Mouse (Mus musculus) CH12.LX (cell line): ENCODE data around the gene Gbx1. TPM values are rescaled to one million over a fixed set of nuclear protein-coding genes. Genes with fewer than 3 reads are reported as not detected.

Experiments
- DNase-seq: peaks from one replicate; pipeline ENCODE4 v3.0.0-alpha.2; 2013; ENCODE audit errors: extremely low read depth
- H3K27ac ChIP-seq: 2 replicates; pipeline ENCODE4 v1.5.1; 2012; ENCODE audit warnings: low read depth, mild to moderate bottlenecking, control low read depth, moderate library complexity; ENCODE audit not compliant: insufficient read depth
- H3K27me3 ChIP-seq: replicated peaks from 2 replicates; pipeline ENCODE3; 2012; ENCODE audit warnings: inconsistent platforms
- H3K36me3 ChIP-seq, 2 experiments: replicated peaks in 1 of 2; 2 replicates each; pipeline versions ENCODE3 to v1.6.1; 2012; ENCODE audit warnings: inconsistent platforms in 1 of 2, low read length in 1 of 2, mild to moderate bottlenecking in 1 of 2, mixed read lengths in 1 of 2, moderate library complexity in 1 of 2; ENCODE audit not compliant: control insufficient read depth in 1 of 2, insufficient read depth in 1 of 2
- H3K4me1 ChIP-seq, 2 experiments: 2 replicates each; pipeline ENCODE4 v1.6.1; 2012; ENCODE audit warnings: inconsistent platforms in 1 of 2, moderate library complexity in 1 of 2; ENCODE audit not compliant: insufficient read depth in 2 of 2, control insufficient read depth in 1 of 2
- H3K4me2 ChIP-seq: 2 replicates; pipeline ENCODE4 v1.6.1; 2012; ENCODE audit warnings: low read depth, mild to moderate bottlenecking, control low read depth; ENCODE audit not compliant: poor library complexity, insufficient read depth, severe bottlenecking
- H3K4me3 ChIP-seq, 3 experiments: fragments of 150-350 bp in 1 of 3; sonication (generic) in 1 of 3; replicated peaks in 1 of 3; 2 replicates each; pipeline versions ENCODE3 to v1.5.1; 2011 to 2012; ENCODE audit warnings: low read depth in 2 of 3, low read length in 2 of 3, mild to moderate bottlenecking in 2 of 3, moderate library complexity in 2 of 3, control low read depth in 1 of 3, improper control_type of control experiment in 1 of 3, inconsistent platforms in 1 of 3, mixed read lengths in 1 of 3; ENCODE audit not compliant: poor library complexity in 1 of 3
- H3K79me2 ChIP-seq: replicated peaks from 2 replicates; pipeline ENCODE4 v1.6.1; 2012; ENCODE audit warnings: mild to moderate bottlenecking, moderate library complexity; ENCODE audit not compliant: control insufficient read depth, poor library complexity, insufficient read depth, severe bottlenecking; ENCODE audit errors: extremely low read depth
- H3K9ac ChIP-seq: 2 replicates; pipeline ENCODE4 v1.6.1; 2012; ENCODE audit warnings: low read depth, mild to moderate bottlenecking, control low read depth, moderate library complexity; ENCODE audit not compliant: insufficient read depth
- H3K9me3 ChIP-seq: replicated peaks from 2 replicates; pipeline ENCODE3; 2012; ENCODE audit warnings: low read length, inconsistent platforms, mixed read lengths
- BHLHE40 ChIP-seq: IDR thresholded peaks from 2 replicates; pipeline ENCODE4 v1.6.1; 2011; ENCODE audit warnings: mild to moderate bottlenecking, low read depth, low read length, improper control_type of control experiment
- CHD2 ChIP-seq: IDR thresholded peaks from 2 replicates; pipeline ENCODE4 v1.6.1; 2011; ENCODE audit warnings: low read length, improper control_type of control experiment
- EP300 ChIP-seq: IDR thresholded peaks from 2 replicates; pipeline ENCODE4 v1.6.1; 2011; ENCODE audit warnings: low read length, improper control_type of control experiment
- ETS1 ChIP-seq: conservative IDR thresholded peaks from 2 replicates; pipeline ENCODE4 v1.6.1; 2012; ENCODE audit warnings: low read depth, mild to moderate bottlenecking, inconsistent platforms, low read length, improper control_type of control experiment, moderate library complexity
- GABPA ChIP-seq: IDR thresholded peaks from 2 replicates; pipeline ENCODE4 v1.6.1; 2012; ENCODE audit warnings: low read depth, low read length, improper control_type of control experiment, inconsistent platforms; ENCODE audit not compliant: insufficient replicate concordance
- JUN ChIP-seq: IDR thresholded peaks from 2 replicates; pipeline ENCODE4 v1.6.1; 2011; ENCODE audit warnings: low read depth, mild to moderate bottlenecking, low read length, improper control_type of control experiment, moderate library complexity; ENCODE audit not compliant: insufficient read depth
- JUND ChIP-seq: conservative IDR thresholded peaks from 2 replicates; pipeline ENCODE4 v1.6.1; 2011; ENCODE audit warnings: low read depth, low read length, improper control_type of control experiment
- KAT2A ChIP-seq: IDR thresholded peaks from 2 replicates; pipeline ENCODE4 v1.6.1; 2012; ENCODE audit warnings: low read length, improper control_type of control experiment, inconsistent platforms; ENCODE audit not compliant: insufficient replicate concordance
- MAZ ChIP-seq: IDR thresholded peaks from 2 replicates; pipeline ENCODE4 v1.6.1; 2012; ENCODE audit warnings: low read depth, mild to moderate bottlenecking, inconsistent platforms, low read length, improper control_type of control experiment, moderate library complexity
- MEF2A ChIP-seq: IDR thresholded peaks from 2 replicates; pipeline ENCODE4 v1.6.1; 2014; ENCODE audit warnings: low read depth, mild to moderate bottlenecking, inconsistent platforms, low read length, improper control_type of control experiment, borderline replicate concordance
- MXI1 ChIP-seq: IDR thresholded peaks from 2 replicates; pipeline ENCODE4 v1.6.1; 2011; ENCODE audit warnings: mild to moderate bottlenecking, low read depth, low read length, improper control_type of control experiment
- MYC ChIP-seq: IDR thresholded peaks from 2 replicates; pipeline ENCODE4 v1.6.1; 2011; ENCODE audit warnings: low read depth, mild to moderate bottlenecking, improper control_type of control experiment, low read length
- NELFE ChIP-seq: IDR thresholded peaks from 2 replicates; pipeline ENCODE4 v1.6.1; 2011; ENCODE audit warnings: low read depth, low read length, improper control_type of control experiment
- NRF1 ChIP-seq: IDR thresholded peaks from 2 replicates; pipeline ENCODE4 v1.6.1; 2014; ENCODE audit warnings: low read depth, mild to moderate bottlenecking, inconsistent platforms, low read length, improper control_type of control experiment, moderate library complexity
- PAX5 ChIP-seq: IDR thresholded peaks from 2 replicates; pipeline ENCODE4 v1.6.1; 2012; ENCODE audit warnings: low read length, inconsistent platforms, mixed read lengths
- POLR2A ChIP-seq: IDR thresholded peaks from 2 replicates; pipeline ENCODE4 v1.6.1; 2011; ENCODE audit warnings: low read depth, mild to moderate bottlenecking, improper control_type of control experiment, low read length
- RCOR1 ChIP-seq: conservative IDR thresholded peaks from 2 replicates; pipeline ENCODE4 v1.6.1; 2012; ENCODE audit warnings: low read depth, mild to moderate bottlenecking, inconsistent platforms, low read length, improper control_type of control experiment
- TCF12 ChIP-seq: IDR thresholded peaks from 2 replicates; pipeline ENCODE4 v1.6.1; 2014; ENCODE audit warnings: low read depth, mild to moderate bottlenecking, inconsistent platforms, low read length, improper control_type of control experiment
- ZC3H11A ChIP-seq: IDR thresholded peaks from 2 replicates; pipeline ENCODE4 v1.6.1; 2012; ENCODE audit warnings: low read depth, mild to moderate bottlenecking, inconsistent platforms, low read length, improper control_type of control experiment
- ZKSCAN1 ChIP-seq: IDR thresholded peaks from 2 replicates; pipeline ENCODE4 v1.6.1; 2012; ENCODE audit warnings: low read depth, inconsistent platforms, low read length, improper control_type of control experiment, borderline replicate concordance
- dilution Hi-C: fragments of 300-500 bp; cut with MboI; formaldehyde crosslinking; loops from 2 replicates; pipeline ENCODE4 v1.14.3; 2020; ENCODE audit warnings: low sequenced_read_pairs; ENCODE audit not compliant: extremely low pct_unique_long_range_greater_than_20kb, extremely low pct_ligation_motif_present
- in situ Hi-C: fragments of 300-500 bp; cut with MboI; formaldehyde crosslinking; loops from 3 replicates; pipeline ENCODE4 v1.14.3; 2019; ENCODE audit warnings: low sequenced_read_pairs, low pct_ligation_motif_present, low pct_unique_long_range_greater_than_20kb, mixed read lengths
- polyA plus RNA-seq: library from polyadenylated mRNA; unstranded; fragments of >175 nt; gene quantifications from 2 replicates; pipeline ENCODE4 v1.2.1, GENCODE M21; 2012; ENCODE audit warnings: low read depth; ENCODE audit not compliant: insufficient read length
- total RNA-seq, 2 experiments: library from RNA; depleted of rRNA; stranded (reverse); fragments of 300-350 nt in 1 of 2; fragments of >200 nt in 1 of 2; gene quantifications; 2 replicates each; pipeline ENCODE4 v1.2.3; 2012 to 2014

Gene Gbx1
- total and polyA plus RNA-seq, 3 experiments = 0.08 to 0.13 TPM; not detected in 1

DNA sequence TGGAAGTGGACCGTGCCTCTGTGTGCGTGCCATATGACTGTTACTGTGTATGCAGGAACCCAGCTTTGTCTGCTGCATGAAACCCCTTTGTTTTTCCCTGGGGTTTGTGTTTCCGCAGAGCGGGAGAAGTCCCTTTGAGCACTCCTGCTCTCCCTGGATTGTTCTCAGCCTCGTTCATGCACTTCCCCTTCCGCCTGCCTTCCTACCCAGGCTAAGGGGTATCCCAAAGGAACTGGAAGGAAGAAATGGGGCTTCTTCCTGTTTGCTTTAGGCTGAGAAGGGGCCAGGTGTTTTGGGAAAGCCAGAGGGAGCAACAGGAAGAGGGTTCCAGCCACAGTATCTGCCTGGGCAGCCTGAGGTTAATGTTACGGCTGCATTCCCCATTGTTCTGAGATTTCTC, 71.4 kb downstream of the Gbx1 start:
- Histone ChIP-seq H3K4me1 (peaks cover 21 to 38% of the 10 kb centered on the region in 2 experiments), H3K9ac (no peak overlapping the region), H3K36me3 (peaks cover 3 to 45% of the 10 kb centered on the region in 2 experiments), H3K4me3 (no peak overlapping the region)
- dilution Hi-C loops (no loop called here), in situ Hi-C loops (loop anchor here (5.0 kb wide), 1 partner anchor 33 kb away; the partner anchor contains the start of genes Cdk5 and Slc4a2)
- no peak for DNase-seq
- no peak for TF ChIP-seq MEF2A
- no peak for TF ChIP-seq MXI1
- no peak for TF ChIP-seq BHLHE40
- no peak for TF ChIP-seq ZC3H11A
- TF ChIP-seq RCOR1 = no peak
- TF ChIP-seq NRF1 = no peak
- TF ChIP-seq KAT2A = no peak
- TF ChIP-seq, all 38 proteins: peak for 0
- H3K27me3 ChIP-seq = peaks cover 5% of the 10 kb centered on the region
- H3K79me2 ChIP-seq = peaks cover 37% of the 10 kb centered on the region
- no peak overlapping the region for H3K27ac ChIP-seq
- H3K9me3 ChIP-seq = no peaks in the 10 kb centered on the region
- no peak overlapping the region for H3K4me2 ChIP-seq

DNA sequence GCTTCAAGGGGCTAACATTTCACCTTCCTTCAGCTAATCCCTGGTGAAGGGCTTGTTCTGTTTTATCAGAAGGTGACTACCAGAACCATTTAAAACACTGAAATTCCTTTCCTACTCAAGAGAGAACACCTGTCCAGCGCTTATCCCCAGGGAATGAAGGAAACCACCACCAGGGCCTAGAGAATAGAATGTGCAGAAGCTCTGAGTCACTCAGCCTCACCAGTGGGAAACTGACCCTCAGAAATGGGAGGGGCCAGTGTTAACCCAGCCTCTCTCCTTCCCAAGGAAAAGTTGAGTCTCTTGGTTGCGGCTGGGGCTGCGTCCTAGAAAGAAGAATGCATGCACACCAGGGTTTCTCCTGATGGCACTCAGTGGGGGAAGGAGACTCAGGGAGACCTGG, 71.9 kb downstream of the Gbx1 start:
- in situ Hi-C loops (loop anchor here (5.0 kb wide), 1 partner anchor 33 kb away; the partner anchor contains the start of genes Cdk5 and Slc4a2), dilution Hi-C loops (no loop called here)
- Histone ChIP-seq H3K27me3 (peaks cover 11% of the 10 kb centered on the region), H3K9ac (no peak overlapping the region), H3K27ac (no peak overlapping the region), H3K36me3 (peaks cover 3 to 40% of the 10 kb centered on the region in 2 experiments), H3K4me2 (no peak overlapping the region), H3K9me3 (no peaks in the 10 kb centered on the region), H3K4me3 (no peak overlapping the region), H3K79me2 (peaks cover 37% of the 10 kb centered on the region), H3K4me1 (peaks cover 21 to 38% of the 10 kb centered on the region in 2 experiments)
- peak; percentile 21 for DNase-seq
- no peak for TF ChIP-seq NELFE
- TF ChIP-seq EP300 = no peak
- no peak for TF ChIP-seq JUND
- TF ChIP-seq CHD2 = no peak
- no peak for TF ChIP-seq NRF1
- no peak for TF ChIP-seq MAZ
- TF ChIP-seq POLR2A = no peak
- TF ChIP-seq JUN = no peak
- no peak for TF ChIP-seq MEF2A
- TF ChIP-seq GABPA = no peak
- TF ChIP-seq TCF12 = no peak
- no peak for TF ChIP-seq RCOR1
- no peak for TF ChIP-seq ETS1
- TF ChIP-seq ZC3H11A = no peak
- TF ChIP-seq MYC = no peak
- no peak for TF ChIP-seq KAT2A
- no peak for TF ChIP-seq ZKSCAN1
- no peak for TF ChIP-seq PAX5
